In the genomic region with DNA sequence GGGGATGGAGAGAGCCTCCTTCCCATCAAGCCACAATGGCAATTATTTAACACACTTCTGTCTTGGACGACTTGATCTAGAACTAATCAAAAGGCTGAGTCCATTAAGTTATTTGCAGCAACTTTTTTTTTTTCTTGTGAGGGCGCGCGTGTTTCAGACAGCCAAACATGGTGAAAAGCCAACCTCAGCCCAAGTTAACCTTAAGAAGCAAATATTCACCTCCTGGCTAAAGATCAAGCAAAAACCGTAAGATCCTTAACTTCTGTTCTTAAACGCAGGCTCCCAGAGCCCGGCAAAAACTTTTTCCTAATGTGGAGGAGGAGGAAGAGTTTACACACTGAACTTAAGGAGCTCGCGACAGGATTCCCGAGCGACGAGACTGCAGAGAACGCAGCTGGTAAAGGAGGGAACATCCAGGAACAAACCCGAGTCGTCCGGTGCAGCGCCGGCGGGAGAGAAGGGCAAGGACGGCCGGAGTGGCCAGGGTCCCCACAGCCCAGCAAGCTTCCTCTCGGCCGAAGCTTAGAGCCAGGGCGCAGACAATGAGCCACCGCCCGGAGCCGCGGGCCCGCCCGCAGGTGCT, we compare ENCODE assay signal across 8 mouse cellular contexts. TPM values are rescaled to one million over a fixed set of nuclear protein-coding genes. Genes with fewer than 3 reads are reported as not detected.
DNase-seq lines count a peak whose midpoint lies in the region; ATAC-seq and TF ChIP-seq lines count a peak whose summit lies in the region.

No protein-coding gene starts in this region.

- peak; percentile 49 to 60 for DNase-seq in lung, adult 18-20 months
- DNase-seq in lung, postnatal 25 days (ENCODE audit: low spot score): no peak
- peak; percentile 74 for DNase-seq in adipocyte (ENCODE audit: low spot score)
- no peak for DNase-seq in forebrain, embryonic 11.5 days (ENCODE audit: low spot score)
- peak; percentile 60 for DNase-seq in lung, postnatal 0 days (ENCODE audit: low spot score)
- peak; percentile 45 for DNase-seq in right cerebral cortex, postnatal 14 days
- no peak for DNase-seq in urinary bladder, postnatal 25 days (ENCODE audit: low spot score)

- H3K27ac ChIP-seq in forebrain, embryonic 11.5 days (ENCODE audit: low read depth, low read length): peak overlapping the region; percentile 92
- H3K27ac ChIP-seq in intestine, embryonic 16.5 days (ENCODE audit: low read length): peak overlapping the region; percentile 98
- H3K27ac ChIP-seq in lung, postnatal 0 days (ENCODE audit: low read length): peak overlapping the region; percentile 99

- H3K9me3 ChIP-seq in forebrain, embryonic 11.5 days (ENCODE audit: control insufficient read depth, low read length): no peaks in the 10 kb centered on the region
- H3K9me3 ChIP-seq in intestine, embryonic 16.5 days (ENCODE audit: control insufficient read depth, low read length): no peaks in the 10 kb centered on the region
- no peaks in the 10 kb centered on the region for H3K9me3 ChIP-seq in lung, postnatal 0 days (ENCODE audit: low read length)

- no peaks in the 10 kb centered on the region for H3K27me3 ChIP-seq in forebrain, embryonic 11.5 days (ENCODE audit: control insufficient read depth, insufficient read depth, low read length)
- no peaks in the 10 kb centered on the region for H3K27me3 ChIP-seq in intestine, embryonic 16.5 days (replicated peaks; ENCODE audit: control insufficient read depth, insufficient read depth, low read length)
- H3K27me3 ChIP-seq in lung, postnatal 0 days (replicated peaks; ENCODE audit: insufficient read depth, low read length): no peaks in the 10 kb centered on the region

- H3K36me3 ChIP-seq in forebrain, embryonic 11.5 days (ENCODE audit: control insufficient read depth, insufficient read depth, low read length): peaks cover 2% of the 10 kb centered on the region
- 0 out of 2 replicates have a peak, but pooled peaks cover 2% of the 10 kb centered on the region for H3K36me3 ChIP-seq in intestine, embryonic 16.5 days (ENCODE audit: control insufficient read depth, insufficient read depth, low read length)
- no peaks in the 10 kb centered on the region for H3K36me3 ChIP-seq in lung, postnatal 0 days (ENCODE audit: insufficient read depth, low read length)

- TF ChIP-seq EP300 in lung, postnatal 0 days (IDR thresholded peaks at IDR 0.05): no peak

- TF ChIP-seq CTCF in lung, postnatal 0 days (IDR thresholded peaks at IDR 0.05): no peak

- no peak for ATAC-seq in forebrain, embryonic 11.5 days (replicated peaks; ENCODE audit: low FRiP score)
- no peak for ATAC-seq in intestine, embryonic 16.5 days
- ATAC-seq in lung, postnatal 0 days: no peak

- peak overlapping the region; percentile 99 for H3K9ac ChIP-seq in forebrain, embryonic 11.5 days (ENCODE audit: low read length)
- peak overlapping the region; percentile 99 for H3K9ac ChIP-seq in intestine, embryonic 16.5 days (ENCODE audit: low read depth, low read length)
- H3K9ac ChIP-seq in lung, postnatal 0 days (replicated peaks; ENCODE audit: low read depth): peak overlapping the region; percentile 98

- 0 out of 2 replicates have a peak, but pooled peaks cover 6% of the 10 kb centered on the region for H3K4me1 ChIP-seq in forebrain, embryonic 11.5 days (replicated peaks; ENCODE audit: control insufficient read depth, insufficient read depth, low read length)
- H3K4me1 ChIP-seq in intestine, embryonic 16.5 days (ENCODE audit: control insufficient read depth, insufficient read depth, low read length): peaks cover 9% of the 10 kb centered on the region
- H3K4me1 ChIP-seq in lung, postnatal 0 days (ENCODE audit: insufficient read depth, low read depth, low read length): peaks cover 10% of the 10 kb centered on the region

- under 1% methylated on average over 25 of the region's 30 CpGs for WGBS in forebrain, embryonic 11.5 days
- WGBS in intestine, embryonic 16.5 days: under 1% methylated on average over 30 of the region's 30 CpGs
- under 1% methylated on average over 23 of the region's 30 CpGs for WGBS in lung, postnatal 0 days

- peak overlapping the region; percentile 98 for H3K4me3 ChIP-seq in forebrain, embryonic 11.5 days (ENCODE audit: low read depth, low read length)
- peak overlapping the region; percentile 84 for H3K4me3 ChIP-seq in intestine, embryonic 16.5 days (ENCODE audit: low read length)
- peak overlapping the region; percentile 98 for H3K4me3 ChIP-seq in lung, postnatal 0 days (ENCODE audit: low read depth, low read length)

- peak overlapping the region; percentile 67 for H3K4me2 ChIP-seq in forebrain, embryonic 11.5 days (ENCODE audit: low read depth, low read length, severe bottlenecking)
- H3K4me2 ChIP-seq in intestine, embryonic 16.5 days (ENCODE audit: low read depth, low read length): peak overlapping the region; percentile 51
- peak overlapping the region; percentile 64 for H3K4me2 ChIP-seq in lung, postnatal 0 days (replicated peaks; ENCODE audit: low read depth, low read length)

RNA-seq across cellular contexts. Expression of a gene that starts 0.6 kb away (rescaled TPM):
- polyA plus RNA-seq in forebrain, embryonic 11.5 days (2014; fragmentation: Nextera tagmentation; extraction: Ambion mirVana): 52.6 and 53.9 TPM in 2 replicates
- 34.5 and 34.6 TPM in 2 replicates for polyA plus RNA-seq in intestine, embryonic 16.5 days (2015; fragmentation: Nextera tagmentation; extraction: Ambion mirVana)
- 25.8 and 30.6 TPM in 2 replicates for polyA plus RNA-seq in lung, postnatal 0 days (2015; fragmentation: Nextera tagmentation; extraction: Ambion mirVana)

RNA-seq across cellular contexts. Expression of a gene that starts 21.0 kb away (rescaled TPM):
- 136 and 144 TPM in 2 replicates for polyA plus RNA-seq in forebrain, embryonic 11.5 days (2014; fragmentation: Nextera tagmentation; extraction: Ambion mirVana)
- polyA plus RNA-seq in intestine, embryonic 16.5 days (2015; fragmentation: Nextera tagmentation; extraction: Ambion mirVana): 108 and 109 TPM in 2 replicates
- 57.7 and 61.4 TPM in 2 replicates for polyA plus RNA-seq in lung, postnatal 0 days (2015; fragmentation: Nextera tagmentation; extraction: Ambion mirVana)

RNA-seq across cellular contexts. Expression of a gene that starts 21.1 kb away (rescaled TPM):
- 43.3 and 43.5 TPM in 2 replicates for polyA plus RNA-seq in forebrain, embryonic 11.5 days (2014; fragmentation: Nextera tagmentation; extraction: Ambion mirVana)
- polyA plus RNA-seq in intestine, embryonic 16.5 days (2015; fragmentation: Nextera tagmentation; extraction: Ambion mirVana): 26.1 and 29.3 TPM in 2 replicates
- 17.3 and 21.6 TPM in 2 replicates for polyA plus RNA-seq in lung, postnatal 0 days (2015; fragmentation: Nextera tagmentation; extraction: Ambion mirVana)

Comparison
In these comparisons a context has a peak if more than half of its experiments do, and no peak if none do; other contexts are left out.
1. DNase-seq: peak in lung, adult 18-20 months (2 of 2), adipocyte (single experiment), lung, postnatal 0 days (single experiment) and right cerebral cortex, postnatal 14 days (single experiment); none in lung, postnatal 25 days (single experiment), forebrain, embryonic 11.5 days (single experiment) and urinary bladder, postnatal 25 days (single experiment).
2. Peak in every context shown above with its lines, with median percentiles within 50 percentile points of each other: H3K27ac ChIP-seq, H3K4me2 ChIP-seq, H3K4me3 ChIP-seq and H3K9ac ChIP-seq.